Mouse (Mus musculus) spleen, postnatal 10 days (tissue): ENCODE data around the gene Gm13304.
"Not testable (repeated sequence)": the region's sequence is repeated elsewhere in the genome, so short reads cannot be mapped to it uniquely, and the experiment has no call there.

ENCODE experiments used
- DNase-seq, 2 experiments: peaks; one replicate each; pipeline ENCODE4 v3.0.0; 2021 to 2022; ENCODE audit warnings: low spot score in 2 of 2

Gene Gm13304

GRCm38 (mm10) chr4:42114517-42114916 is at the start of gene Gm13304:
Gene Gm13304 (plus strand): TSS chr4:42114817.
- not testable (repeated sequence) for DNase-seq

GRCm38 (mm10) chr4:42090907-42091306 is 23.7 kb upstream of the Gm13304 start, which contains the start of gene Gm3893:
Gene Gm3893 (plus strand): TSS chr4:42091207.
- not testable (repeated sequence) for DNase-seq

DNA sequence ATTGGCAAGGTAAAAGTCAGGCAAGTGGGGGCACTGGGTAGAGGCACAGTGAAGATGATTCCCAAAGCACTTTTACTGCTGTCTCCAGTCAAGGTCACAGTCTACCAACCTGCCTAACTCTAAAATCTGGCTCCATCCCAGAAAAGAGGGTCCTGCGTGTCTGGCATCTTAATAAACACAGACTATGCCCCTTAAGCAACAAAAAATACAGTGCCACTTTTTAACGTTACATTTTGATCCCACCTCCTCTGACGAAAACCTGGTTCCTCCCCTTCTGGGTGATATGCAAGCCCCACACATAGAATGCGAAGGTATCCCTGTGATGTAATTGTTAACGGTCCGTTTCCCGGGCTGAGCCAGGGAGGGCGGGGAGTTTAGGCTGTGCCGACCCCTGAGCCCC is 38.5 kb downstream of the Gm13304 start, which contains the start of gene Gm13306:
Gene Gm13306 (plus strand): TSS at position 301 of the 400 bp plus-strand sequence.
- DNase-seq, result not testable (repeated sequence)
